Mouse (Mus musculus) myocyte (in vitro differentiated cells): ENCODE measurements around the gene Aacs.

Experiments used
- CEBPB ChIP-seq: IDR thresholded peaks from 2 replicates; pipeline ENCODE4 v1.6.1; 2011; ENCODE audit warnings: mild to moderate bottlenecking, moderate library complexity; ENCODE audit not compliant: poor library complexity, insufficient read depth, severe bottlenecking
- E2F4 ChIP-seq: IDR thresholded peaks from one replicate; pipeline ENCODE4 v1.6.1; 2011; ENCODE audit warnings: mild to moderate bottlenecking, control low read depth, moderate library complexity; ENCODE audit not compliant: insufficient read depth
- MAX ChIP-seq: IDR thresholded peaks from one replicate; pipeline ENCODE4 v1.6.1; 2011; ENCODE audit warnings: low read depth, mild to moderate bottlenecking, control low read depth
- MYOD1 ChIP-seq, 3 experiments: IDR thresholded peaks; one replicate each; pipeline ENCODE4 v1.6.1; 2011; ENCODE audit warnings: control low read depth in 2 of 3, low read depth in 2 of 3, mild to moderate bottlenecking in 2 of 3, moderate library complexity in 1 of 3; ENCODE audit not compliant: insufficient read length in 2 of 3, control insufficient read depth in 1 of 3
- MYOG ChIP-seq, 3 experiments: IDR thresholded peaks; one replicate each; pipeline ENCODE4 v1.6.1; 2011; ENCODE audit warnings: control low read depth in 2 of 3, low read depth in 2 of 3, mild to moderate bottlenecking in 2 of 3; ENCODE audit not compliant: insufficient read length in 2 of 3, control insufficient read depth in 1 of 3, insufficient read depth in 1 of 3
- POLR2A ChIP-seq: IDR thresholded peaks from one replicate; pipeline ENCODE4 v1.6.1; 2011; ENCODE audit warnings: low read depth, mild to moderate bottlenecking, control low read depth, moderate library complexity; ENCODE audit not compliant: insufficient read length
- POLR2AphosphoS2 ChIP-seq: IDR thresholded peaks from one replicate; pipeline ENCODE4 v1.6.1; 2011; ENCODE audit warnings: low read depth, control low read depth; ENCODE audit not compliant: insufficient read length
- REST ChIP-seq: IDR thresholded peaks from one replicate; pipeline ENCODE4 v1.6.1; 2011; ENCODE audit warnings: mild to moderate bottlenecking, control low read depth, moderate library complexity; ENCODE audit not compliant: insufficient read depth, insufficient read length
- SRF ChIP-seq: IDR thresholded peaks from one replicate; pipeline ENCODE4 v1.6.1; 2011; ENCODE audit warnings: low read depth; ENCODE audit not compliant: control insufficient read depth, insufficient read length
- TCF12 ChIP-seq: IDR thresholded peaks from one replicate; pipeline ENCODE4 v1.6.1; 2011; ENCODE audit warnings: mild to moderate bottlenecking, control low read depth; ENCODE audit not compliant: poor library complexity, insufficient read depth, severe bottlenecking
- TCF3 ChIP-seq: IDR thresholded peaks from one replicate; pipeline ENCODE4 v1.6.1; 2011; ENCODE audit warnings: low read depth, control low read depth; ENCODE audit not compliant: insufficient read length
- USF1 ChIP-seq: IDR thresholded peaks from one replicate; pipeline ENCODE4 v1.6.1; 2011; ENCODE audit warnings: low read depth, mild to moderate bottlenecking, control low read depth, moderate library complexity

DNA sequence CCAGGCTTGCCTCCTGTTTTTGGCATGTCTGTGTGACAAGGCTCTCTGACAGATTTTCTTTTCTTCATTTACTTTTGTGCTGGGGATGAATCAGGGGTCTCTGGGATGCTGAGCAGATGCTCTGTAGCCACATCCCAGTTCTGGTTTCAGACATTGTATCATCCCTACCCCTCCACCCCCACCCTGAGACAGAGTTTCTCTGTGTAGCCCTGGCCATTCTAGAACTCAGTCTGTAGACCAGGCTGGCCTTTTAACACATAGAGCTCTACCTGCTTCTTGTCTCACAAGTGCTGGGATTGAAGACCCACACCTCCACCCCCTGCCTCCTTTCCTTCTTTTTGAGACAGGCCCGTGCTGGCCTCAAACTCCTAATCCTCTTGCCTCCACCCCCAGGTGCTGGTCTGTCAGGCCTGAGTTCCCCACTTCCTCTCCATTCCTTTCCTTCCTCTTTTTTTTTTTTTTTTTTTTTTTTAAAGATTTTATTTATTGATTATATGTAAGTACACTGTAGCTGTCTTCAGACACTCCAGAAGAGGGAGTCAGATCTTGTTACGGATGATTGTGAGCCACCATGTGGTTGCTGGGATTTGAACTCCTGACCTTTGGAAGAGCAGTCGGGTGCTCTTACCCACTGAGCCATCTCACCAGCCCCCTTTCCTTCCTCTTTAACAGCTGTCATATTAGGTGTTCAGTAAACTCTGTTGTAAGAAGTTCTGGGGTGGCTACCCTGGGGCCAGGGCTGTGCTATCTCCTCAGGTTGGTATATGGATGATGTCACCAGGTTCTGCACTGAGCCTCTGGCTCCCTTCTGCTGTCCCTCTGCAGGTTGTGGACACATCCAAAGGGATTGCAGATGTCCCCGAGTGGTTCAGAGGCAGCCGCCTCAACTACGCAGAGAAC, 8.3 kb downstream of the Aacs start:
- TF ChIP-seq E2F4: no peak
- no peak for TF ChIP-seq POLR2A
- TF ChIP-seq POLR2AphosphoS2: no peak
- TF ChIP-seq MAX: no peak
- no peak for TF ChIP-seq USF1
- no peak for TF ChIP-seq MYOG (IDR thresholded peaks at IDR 0.05; ENCODE audit: control insufficient read depth in 1 of 3, insufficient read depth in 1 of 3, insufficient read length in 2 of 3, low read depth in 2 of 3)
- TF ChIP-seq MYOD1 (IDR thresholded peaks at IDR 0.05; ENCODE audit: control insufficient read depth in 1 of 3, insufficient read length in 2 of 3, low read depth in 2 of 3): no peak
- TF ChIP-seq TCF12: no peak
- TF ChIP-seq TCF3: no peak
- no peak for TF ChIP-seq CEBPB
- no peak for TF ChIP-seq REST
- no peak for TF ChIP-seq SRF
